Mouse (Mus musculus) thymus, postnatal 10 days (tissue): Measurements from ENCODE around the gene Olfr559.

Source experiments
- DNase-seq, 2 experiments: peaks; one replicate each; pipeline ENCODE4 v3.0.0; 2021; ENCODE audit warnings: low spot score in 2 of 2

The Olfr559 gene

GRCm38 (mm10) chr7:102727391-102727790, at the start of gene Olfr559:
Gene Olfr559 (minus strand): TSS chr7:102727491.
- no peak for DNase-seq

DNA sequence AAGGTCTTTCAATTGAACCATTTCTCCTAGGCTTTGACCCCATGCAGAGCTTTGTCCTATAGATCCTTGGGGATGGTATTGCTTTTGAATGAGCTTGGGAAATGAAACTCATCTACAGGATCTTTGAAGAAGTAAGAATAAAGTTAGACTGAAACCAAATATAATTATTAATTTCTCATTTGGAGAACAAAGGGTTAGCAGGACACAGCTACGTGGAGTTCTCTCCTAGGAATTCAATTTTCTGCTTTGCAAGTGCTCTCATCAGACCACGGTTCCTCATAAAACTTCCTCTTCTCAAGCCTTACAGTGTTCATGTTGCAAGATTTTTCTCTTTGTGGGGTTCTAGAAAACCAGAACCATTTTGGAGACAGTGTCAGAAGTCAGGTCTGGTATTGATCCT, 43.6 kb upstream of the Olfr559 start, which contains the start of gene Olfr561:
TSS of gene Olfr561 (plus strand) at position 301 of the 400 bp plus-strand sequence.
- DNase-seq, result no peak

GRCm38 (mm10) chr7:102759266-102759665, 32.0 kb upstream of the Olfr559 start, which contains the start of the genes Olfr560 and Olfr78:
Gene Olfr560 (minus strand): TSS chr7:102759366.
Gene Olfr78 (minus strand): TSS chr7:102759471.
- no peak for DNase-seq

DNA sequence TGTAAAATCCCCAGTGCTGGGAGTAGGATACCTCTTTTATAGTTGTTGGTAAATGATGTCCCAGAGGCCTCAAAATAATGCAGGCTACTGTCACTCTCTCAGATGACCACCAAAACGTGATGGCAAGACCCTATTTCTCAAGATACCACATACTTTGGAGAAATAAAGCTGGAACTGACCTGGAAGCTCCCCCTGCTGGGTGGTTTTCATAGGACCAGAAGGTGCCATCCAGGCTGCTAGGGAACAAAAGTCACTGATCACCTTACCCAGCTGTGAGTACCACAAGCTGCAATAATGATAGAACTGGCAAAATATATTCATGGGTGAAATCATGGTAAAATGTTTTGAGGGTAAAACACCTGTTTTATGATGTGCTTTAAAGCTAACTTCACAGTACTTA, 24.8 kb upstream of the Olfr559 start:
- DNase-seq, result no peak

DNA sequence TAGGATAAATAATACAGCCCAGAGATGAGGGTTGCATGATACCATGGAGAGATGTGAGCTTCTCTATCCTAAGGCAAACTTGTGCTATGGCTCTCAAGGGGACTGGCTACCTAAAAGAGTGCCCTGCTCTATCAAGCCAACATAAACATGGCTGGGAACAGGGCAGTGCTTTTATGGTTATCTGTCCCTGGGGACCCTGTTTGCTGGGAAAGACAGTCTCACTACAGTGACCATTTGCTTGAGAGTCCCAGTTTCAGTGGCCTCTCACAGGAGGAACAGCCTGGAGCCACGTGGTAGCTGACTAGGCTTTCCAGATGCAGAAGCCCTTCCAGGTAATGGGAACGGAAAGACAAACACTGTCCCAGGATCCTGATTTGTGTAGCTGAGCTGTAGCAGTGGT, 10.4 kb upstream of the Olfr559 start:
- no peak for DNase-seq

DNA sequence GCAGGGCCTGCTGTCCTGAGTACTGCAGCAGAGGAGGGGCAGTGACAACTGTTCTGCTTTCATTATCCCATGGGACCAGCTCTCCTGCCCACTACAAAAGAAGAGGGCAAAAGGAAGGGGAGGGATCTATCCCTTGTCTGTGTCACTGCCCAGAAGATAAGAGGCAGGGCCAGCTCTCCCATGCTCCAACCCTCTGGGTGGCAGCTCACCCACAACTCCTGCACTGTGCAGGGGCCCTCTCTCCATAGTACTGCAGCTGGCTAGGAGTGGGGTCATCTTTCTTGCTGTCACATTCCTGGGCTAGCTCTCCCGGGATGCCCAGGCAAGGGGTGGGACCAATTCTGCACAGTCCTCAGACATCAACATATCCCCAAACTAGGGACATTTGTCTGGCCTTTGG, 6.5 kb upstream of the Olfr559 start:
- no peak for DNase-seq

DNA sequence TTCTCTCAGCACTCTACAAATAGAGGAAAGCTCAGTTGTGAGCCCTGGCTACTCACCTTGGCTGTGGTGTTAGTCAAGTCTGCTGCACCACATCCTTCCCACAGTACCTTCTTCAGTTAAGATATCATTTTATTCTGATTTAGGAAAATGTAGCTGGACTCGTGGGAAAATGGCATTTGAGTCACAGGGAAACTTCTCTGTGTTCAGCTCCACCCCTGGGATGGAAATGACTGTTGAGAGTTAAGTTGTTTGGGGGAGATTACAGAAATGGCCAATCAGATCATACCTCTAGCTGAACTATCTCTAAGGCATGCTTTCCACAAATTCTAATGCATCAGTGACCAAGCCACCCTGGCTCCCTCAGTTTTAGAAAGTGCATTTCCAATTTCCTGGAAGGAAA, 8.3 kb downstream of the Olfr559 start, which contains the start of gene Olfr33:
TSS of gene Olfr33 (minus strand) at position 101 of the 400 bp plus-strand sequence.
- no peak for DNase-seq

DNA sequence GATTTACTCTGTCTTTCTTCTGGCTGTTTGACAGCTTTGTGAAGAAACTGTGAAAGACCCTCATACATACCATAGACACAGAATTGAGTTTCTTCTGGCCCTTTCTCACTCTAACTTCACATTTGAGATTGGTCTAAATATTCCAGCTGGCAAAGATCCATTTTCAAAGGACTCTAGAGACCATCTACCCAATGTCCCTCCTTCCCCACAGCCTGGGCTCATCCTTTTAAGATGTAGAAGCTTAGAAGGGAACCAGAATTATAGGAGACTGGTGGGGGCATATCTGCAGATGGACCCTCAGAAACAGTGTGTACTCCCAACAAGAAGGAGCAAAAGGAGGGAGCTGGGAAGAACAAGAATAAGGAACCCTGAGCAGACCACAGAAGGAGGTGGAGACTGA, 25.4 kb downstream of the Olfr559 start, which contains the start of gene Olfr558:
TSS of gene Olfr558 (plus strand) at position 301 of the 400 bp plus-strand sequence.
- no peak for DNase-seq

GRCm38 (mm10) chr7:102698461-102698860, 28.8 kb downstream of the Olfr559 start:
- DNase-seq, result no peak

DNA sequence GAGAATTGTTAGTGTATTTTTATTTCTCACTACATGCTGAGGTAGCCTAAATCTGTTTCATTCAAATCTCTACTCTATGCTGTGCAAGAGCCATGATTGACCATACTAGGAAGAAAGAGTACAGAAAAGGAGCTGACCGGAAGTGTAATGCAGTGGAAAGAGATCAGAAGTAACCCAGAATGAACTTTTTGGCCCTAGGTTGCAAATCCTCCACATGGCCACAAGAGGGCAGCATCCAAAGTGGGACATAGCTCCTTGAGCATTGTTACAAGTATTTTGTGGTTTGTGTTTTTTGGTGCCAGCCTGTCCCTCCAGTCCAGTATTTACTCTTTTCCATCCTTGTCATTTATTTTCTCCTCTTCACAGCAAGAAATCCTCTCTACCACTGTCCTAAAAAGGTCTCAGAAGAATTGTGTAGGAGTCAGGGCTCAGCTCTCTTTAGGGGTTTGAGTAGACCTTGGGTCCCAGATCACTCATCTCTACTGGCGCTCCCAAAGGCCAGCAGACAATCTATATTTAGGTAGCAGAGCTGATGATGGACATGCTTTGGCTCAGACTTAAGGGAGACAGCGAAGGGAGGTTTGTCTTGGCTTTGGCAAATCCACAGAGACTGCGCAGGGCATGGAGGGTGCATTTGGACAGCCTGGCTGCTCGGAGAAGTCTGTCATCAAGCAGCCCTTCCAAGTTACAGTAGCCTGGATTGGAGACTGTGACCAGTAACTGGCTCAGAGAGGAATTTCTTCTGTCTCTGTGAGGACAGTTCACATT, 31.7 kb downstream of the Olfr559 start, which contains the start of gene Olfr557:
TSS of gene Olfr557 (plus strand) at position 553 of the 768 bp plus-strand sequence.
- peak in 1 of 2 experiments; percentile 35 for DNase-seq

GRCm38 (mm10) chr7:102686944-102687501, 40.3 kb downstream of the Olfr559 start, which contains the start of gene Trim68:
Gene Trim68 (minus strand): TSS chr7:102687327.
- peak; percentile 90 to 91 for DNase-seq

DNA sequence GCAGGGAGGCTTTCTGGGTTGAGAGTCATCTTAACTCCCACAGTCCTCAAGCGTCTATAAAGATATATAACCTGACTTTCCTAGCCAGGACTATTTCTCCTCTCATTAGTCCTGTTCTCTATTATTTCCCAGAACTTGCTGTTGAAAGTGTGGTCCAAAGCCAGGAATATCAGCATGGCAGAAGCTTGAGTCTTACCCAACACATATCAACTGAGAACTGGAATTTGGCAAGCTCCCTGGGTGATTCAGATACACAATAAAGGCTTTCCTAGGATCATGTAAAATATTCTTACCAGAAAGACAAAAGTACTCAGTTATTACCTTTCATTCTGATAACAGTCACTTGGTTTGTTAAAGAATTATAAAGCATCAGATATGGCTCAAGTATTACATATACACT, 45.4 kb downstream of the Olfr559 start:
- no peak for DNase-seq

DNA sequence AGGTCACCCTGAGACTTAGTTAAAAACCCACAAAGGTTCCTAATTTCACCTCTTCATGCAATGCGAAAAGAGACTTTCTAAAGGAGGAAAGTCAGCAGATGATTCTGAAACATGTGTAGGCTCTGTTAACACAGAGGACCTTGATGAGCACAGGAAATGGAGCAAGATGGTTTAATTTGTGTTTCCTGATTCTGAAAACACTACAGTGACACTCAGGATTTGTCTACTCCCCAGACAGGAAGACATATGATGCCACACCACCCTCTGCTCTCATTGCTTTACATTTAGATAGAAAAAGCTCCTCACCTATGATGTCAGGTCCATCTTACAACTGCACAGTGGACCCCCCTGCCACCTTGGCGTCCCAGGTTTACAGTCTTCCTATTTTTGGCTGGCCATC, 51.1 kb downstream of the Olfr559 start:
- no peak for DNase-seq
